Mouse (Mus musculus) heart, postnatal 0 days (tissue): ENCODE data around the gene Zmiz1.

Experiments used
- CTCF ChIP-seq: IDR thresholded peaks from 2 replicates; pipeline ENCODE4 v1.5.1; 2016; ENCODE audit warnings: antibody characterized with exemption, control low read depth, low read depth
- EP300 ChIP-seq: IDR thresholded peaks from 2 replicates; pipeline ENCODE4 v1.6.1; 2016; ENCODE audit warnings: antibody characterized with exemption, low read depth

GRCm38 (mm10) chr14:25451699-25452632 is 7.0 kb upstream of the Zmiz1 start:
- no peak for TF ChIP-seq EP300
- TF ChIP-seq CTCF = no peak
